Mouse (Mus musculus) kidney, embryonic 15.5 days (tissue): ENCODE results near the gene Babam1. TPM values are rescaled to one million over a fixed set of nuclear protein-coding genes. Genes with fewer than 3 reads are reported as not detected.

ENCODE experiments used
- ATAC-seq: fragments of 200-750 bp; cut with Nextera tagmentation; replicated peaks from 2 replicates; pipeline ENCODE4 v1.8.0; 2017; ENCODE audit warnings: moderate TSS enrichment; ENCODE audit not compliant: low FRiP score
- H3K27ac ChIP-seq: fragments of 300-500 bp; sonication (generic); 2 replicates; pipeline ENCODE4 v1.5.1; 2015; ENCODE audit warnings: mild to moderate bottlenecking, inconsistent platforms
- H3K27me3 ChIP-seq: fragments of 300-500 bp; sonication (generic); 2 replicates; pipeline ENCODE4 v1.6.1; 2015; ENCODE audit warnings: inconsistent platforms
- H3K36me3 ChIP-seq: fragments of 300-500 bp; sonication (generic); 2 replicates; pipeline ENCODE4 v1.6.1; 2015; ENCODE audit warnings: inconsistent platforms
- H3K4me1 ChIP-seq: fragments of 300-500 bp; sonication (generic); 2 replicates; pipeline ENCODE4 v1.6.1; 2015; ENCODE audit warnings: inconsistent platforms
- H3K4me2 ChIP-seq: fragments of 300-500 bp; sonication (generic); 2 replicates; pipeline ENCODE4 v1.6.1; 2015; ENCODE audit warnings: moderate library complexity, mild to moderate bottlenecking, inconsistent platforms
- H3K4me3 ChIP-seq: fragments of 300-500 bp; sonication (generic); replicated peaks from 2 replicates; pipeline ENCODE4 v1.5.1; 2015; ENCODE audit warnings: mild to moderate bottlenecking, inconsistent platforms
- H3K9ac ChIP-seq: fragments of 300-500 bp; sonication (generic); 2 replicates; pipeline ENCODE4 v1.6.1; 2015; ENCODE audit warnings: mild to moderate bottlenecking, inconsistent platforms
- H3K9me3 ChIP-seq: fragments of 300-500 bp; sonication (generic); replicated peaks from 2 replicates; pipeline ENCODE4 v1.6.1; 2016; ENCODE audit warnings: inconsistent platforms
- WGBS: fragments of 180-500 bp; shearing (Covaris S2); methylation state at CpG from one replicate; pipeline ENCODE4 v1.1.7; 2015; ENCODE audit warnings: mixed read lengths; 5-methylcytosine and 5-hydroxymethylcytosine counted together
- polyA plus RNA-seq: library from polyadenylated mRNA; unstranded; fragments of >200 nt; fragmentation: Nextera tagmentation; extraction: Ambion mirVana; gene quantifications from 2 replicates; pipeline ENCODE4 v1.2.1, GENCODE M21; 2015

Babam1 gene
- polyA plus RNA-seq, 1 experiment from 2014 or later = 117 TPM

DNA sequence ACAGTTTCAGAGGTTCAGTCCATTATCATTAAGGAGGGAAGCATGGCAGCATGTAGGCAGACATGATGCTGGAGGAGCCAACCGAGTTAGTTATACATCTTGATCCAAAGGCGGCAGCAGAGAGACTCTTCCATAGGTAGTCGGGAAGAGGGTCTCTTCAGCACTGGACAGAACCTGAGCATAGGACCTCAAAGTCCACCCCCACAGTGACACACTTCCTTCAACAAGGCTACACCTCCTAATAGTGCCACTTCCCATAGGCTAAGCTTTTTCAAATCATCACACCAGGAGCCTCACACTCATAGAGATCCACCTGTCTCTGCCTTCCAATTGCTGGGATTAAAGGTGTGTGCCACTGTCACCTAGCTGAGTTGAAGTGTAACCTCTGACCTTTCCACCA is 40.4 kb downstream of the Babam1 start:
- H3K9me3 ChIP-seq = peaks cover 2% of the 10 kb centered on the region; the same call in 1 of the 2 replicates
- peaks cover 11% of the 10 kb centered on the region for H3K27me3 ChIP-seq
- no peaks in the 10 kb centered on the region for H3K36me3 ChIP-seq
- no peak overlapping the region for H3K4me2 ChIP-seq
- H3K4me1 ChIP-seq = no peaks in the 10 kb centered on the region
- 46% methylated on average over 3 of the region's 3 CpGs for WGBS
- no peak for ATAC-seq
- H3K4me3 ChIP-seq = no peak overlapping the region
- no peak overlapping the region for H3K27ac ChIP-seq
- no peak overlapping the region for H3K9ac ChIP-seq

DNA sequence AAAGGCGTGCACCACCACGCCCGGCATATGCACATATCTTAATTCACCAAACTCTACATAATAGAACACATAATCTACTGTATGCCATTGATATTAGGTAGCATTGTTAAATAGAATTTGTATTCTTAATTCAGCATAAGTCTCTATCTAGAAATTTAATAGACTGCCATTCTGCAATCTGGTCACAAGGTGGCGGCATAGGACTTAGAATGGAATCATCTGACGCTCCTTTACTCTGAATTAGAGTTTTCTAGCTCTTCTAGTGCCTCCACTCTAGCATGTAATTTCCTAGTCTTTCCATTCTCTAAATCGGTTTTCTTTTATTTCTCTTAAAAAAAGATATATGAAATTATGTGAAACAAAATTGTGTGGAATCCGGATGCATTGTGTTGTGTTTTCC is 44.7 kb downstream of the Babam1 start:
- no peak for ATAC-seq
- 0% methylated on average over 7 of the region's 7 CpGs for WGBS
- peaks cover 27% of the 10 kb centered on the region for H3K27me3 ChIP-seq

DNA sequence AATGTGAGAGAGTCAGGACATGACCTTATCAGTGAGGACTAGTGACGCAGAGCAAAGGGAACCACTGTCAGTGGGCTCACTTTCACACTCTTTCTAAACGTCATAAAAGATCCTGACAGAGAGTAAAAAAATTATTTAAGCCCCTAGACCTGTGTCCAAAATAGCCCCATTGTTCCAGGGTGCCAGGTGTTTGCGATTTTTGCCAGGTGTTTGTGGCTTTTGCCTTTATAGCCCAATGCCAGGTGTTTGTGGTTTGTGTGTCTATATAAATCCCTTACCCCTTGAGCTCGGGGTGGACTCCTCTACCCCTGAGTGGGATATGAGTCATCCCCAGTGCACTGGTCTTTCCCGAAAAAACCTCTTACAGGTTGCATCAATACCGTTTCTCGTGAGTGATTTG is 48.4 kb downstream of the Babam1 start:
- peaks cover 18% of the 10 kb centered on the region for H3K27me3 ChIP-seq
- H3K36me3 ChIP-seq = no peaks in the 10 kb centered on the region
- no peaks in the 10 kb centered on the region for H3K4me1 ChIP-seq
- WGBS = 83% methylated on average over 7 of the region's 7 CpGs
- H3K9ac ChIP-seq = no peak overlapping the region
- ATAC-seq = no peak
- H3K4me3 ChIP-seq = no peak overlapping the region
- H3K9me3 ChIP-seq = no peaks in the 10 kb centered on the region
- no peak overlapping the region for H3K27ac ChIP-seq
- no peak overlapping the region for H3K4me2 ChIP-seq

More for the DNA sequence above, 44.7 kb downstream of the Babam1 start:
- Histone ChIP-seq H3K9me3 (no peaks in the 10 kb centered on the region), H3K27ac (no peak overlapping the region), H3K9ac (no peak overlapping the region), H3K4me2 (no peak overlapping the region), H3K4me1 (no peaks in the 10 kb centered on the region), H3K4me3 (no peak overlapping the region), H3K36me3 (no peaks in the 10 kb centered on the region)

DNA sequence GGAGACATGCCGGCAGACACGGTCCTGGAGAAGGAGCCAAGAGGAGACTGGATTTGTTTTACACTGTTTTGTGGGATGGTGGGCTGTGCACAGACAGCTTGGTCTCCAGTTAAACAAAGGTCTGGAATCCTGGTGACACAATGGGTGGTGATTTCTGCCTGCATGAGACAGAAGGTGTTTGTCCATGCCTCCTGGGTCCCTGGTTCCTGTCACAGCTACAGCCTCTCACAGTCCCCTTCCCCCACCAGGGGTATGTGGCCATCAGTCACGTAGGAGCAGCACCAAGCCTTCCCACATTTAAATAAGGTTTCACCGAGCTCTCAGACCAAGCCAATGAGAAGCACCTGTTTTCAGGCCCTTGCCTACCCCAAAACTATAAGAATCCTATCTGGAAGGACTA is 54.7 kb downstream of the Babam1 start:
- no peak for ATAC-seq
- 70% methylated on average over 4 of the region's 4 CpGs for whole genome bisulfite sequencing
- no peak overlapping the region for H3K9ac ChIP-seq
- H3K4me3 ChIP-seq = no peak overlapping the region
- no peak overlapping the region for H3K4me2 ChIP-seq
- H3K4me1 ChIP-seq = no peaks in the 10 kb centered on the region
- H3K27ac ChIP-seq = no peak overlapping the region
- H3K9me3 ChIP-seq = no peaks in the 10 kb centered on the region
- no peaks in the 10 kb centered on the region for H3K36me3 ChIP-seq
- H3K27me3 ChIP-seq = no peaks in the 10 kb centered on the region

DNA sequence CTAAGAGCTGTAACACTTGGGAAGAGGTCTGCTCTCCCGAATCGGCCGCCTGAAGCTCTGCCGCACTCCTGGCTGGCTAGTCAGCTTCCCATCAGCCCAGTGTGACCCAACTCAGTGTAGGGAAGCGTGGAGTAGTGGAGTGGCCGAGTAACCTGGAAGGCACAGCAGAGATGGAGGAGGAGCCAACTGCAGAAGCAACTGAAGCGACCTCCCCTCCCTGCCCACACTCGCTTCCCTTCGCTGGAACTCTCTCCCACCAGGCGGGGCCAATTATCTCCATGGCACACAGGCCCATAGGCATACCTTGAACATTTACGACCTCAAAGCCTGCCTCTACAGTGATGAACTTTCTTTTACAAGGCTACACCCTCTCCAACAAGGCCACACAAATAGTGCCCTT is 55.1 kb downstream of the Babam1 start:
- Histone ChIP-seq H3K4me2 (no peak overlapping the region), H3K4me3 (no peak overlapping the region), H3K27ac (no peak overlapping the region), H3K4me1 (no peaks in the 10 kb centered on the region), H3K36me3 (no peaks in the 10 kb centered on the region), H3K9ac (no peak overlapping the region), H3K9me3 (no peaks in the 10 kb centered on the region), H3K27me3 (no peaks in the 10 kb centered on the region)
- no peak for ATAC-seq
- 39% methylated on average over 11 of the region's 11 CpGs for WGBS

DNA sequence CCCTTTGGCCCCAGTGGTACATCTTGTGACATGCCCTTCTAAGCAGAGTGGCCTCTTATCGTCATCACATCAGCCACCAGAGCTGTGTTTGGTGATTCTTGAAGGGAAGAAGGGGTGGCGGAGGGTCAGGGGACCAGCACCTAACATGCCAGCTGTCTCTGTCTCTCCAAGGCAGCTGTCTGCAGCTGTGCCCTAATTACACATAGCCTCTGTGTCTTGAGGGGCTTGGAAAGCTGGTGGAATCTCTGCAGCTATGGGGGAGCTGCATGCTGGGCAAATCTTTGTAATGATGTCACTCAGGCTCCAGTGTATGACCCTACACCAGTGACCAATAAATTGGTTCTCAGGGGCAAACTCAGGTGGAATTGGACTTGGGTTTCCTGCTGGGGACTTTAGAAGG is 56.0 kb downstream of the Babam1 start:
- Histone ChIP-seq H3K4me2 (no peak overlapping the region), H3K27me3 (no peaks in the 10 kb centered on the region), H3K36me3 (peaks cover 6% of the 10 kb centered on the region; the same call in 1 of the 2 replicates), H3K4me1 (no peaks in the 10 kb centered on the region; the same call in 1 of the 2 replicates), H3K27ac (no peak overlapping the region), H3K9me3 (no peaks in the 10 kb centered on the region), H3K9ac (no peak overlapping the region), H3K4me3 (no peak overlapping the region)
- 77% methylated on average over 2 of the region's 2 CpGs for WGBS
- ATAC-seq = no peak

Other genes starting within 250 kb of the Babam1 start
- 20.6 and 23.6 TPM in 2 replicates for gene Myo9b, start 124.1 kb upstream of the Babam1 start, polyA plus RNA-seq
- 50.7 and 55.1 TPM in 2 replicates for gene Haus8, start 123.9 kb upstream of the Babam1 start, polyA plus RNA-seq
- gene Use1, start 30.0 kb upstream of the Babam1 start, polyA plus RNA-seq = 103 and 105 TPM in 2 replicates
- gene Ocel1, start 25.6 kb upstream of the Babam1 start, polyA plus RNA-seq = 6.6 and 7.1 TPM in 2 replicates
- gene Nr2f6, start 14.9 kb upstream of the Babam1 start, polyA plus RNA-seq = 96.1 and 99.9 TPM in 2 replicates
- gene Ushbp1, start 1.1 kb upstream of the Babam1 start, polyA plus RNA-seq = 19.1 and 22.3 TPM in 2 replicates
- 46.7 and 57.1 TPM in 2 replicates for gene Ankle1, start 9.1 kb downstream of the Babam1 start, polyA plus RNA-seq
- gene Abhd8, start 66.8 kb downstream of the Babam1 start, polyA plus RNA-seq = 42.8 and 47.0 TPM in 2 replicates
- 178 and 198 TPM in 2 replicates for gene Mrpl34, start 68.1 kb downstream of the Babam1 start, polyA plus RNA-seq
- 98.1 and 106 TPM in 2 replicates for gene Dda1, start 72.3 kb downstream of the Babam1 start, polyA plus RNA-seq
- gene Ano8, start 89.1 kb downstream of the Babam1 start, polyA plus RNA-seq = 1.4 and 2.0 TPM in 2 replicates
- gene Gtpbp3, start 91.2 kb downstream of the Babam1 start, polyA plus RNA-seq = 21.3 and 22.9 TPM in 2 replicates
- gene Plvap, start 114.9 kb downstream of the Babam1 start, polyA plus RNA-seq = 136 and 143 TPM in 2 replicates
- gene Ccdc194, start 128.8 kb downstream of the Babam1 start, polyA plus RNA-seq = 0.52 and 1.2 TPM in 2 replicates
- gene Bst2, start 140.6 kb downstream of the Babam1 start, polyA plus RNA-seq = 50.2 and 53.0 TPM in 2 replicates
- gene Mvb12a, start 146.1 kb downstream of the Babam1 start, polyA plus RNA-seq = 98.3 and 99.8 TPM in 2 replicates
- 10.6 and 12.8 TPM in 2 replicates for gene Tmem221, start 162.0 kb downstream of the Babam1 start, polyA plus RNA-seq
- 0.18 and 0.36 TPM in 2 replicates for gene Nxnl1, start 169.7 kb downstream of the Babam1 start, polyA plus RNA-seq
- 44.5 and 45.3 TPM in 2 replicates for gene Slc27a1, start 172.0 kb downstream of the Babam1 start, polyA plus RNA-seq
- gene Pgls, start 195.3 kb downstream of the Babam1 start, polyA plus RNA-seq = 232 and 247 TPM in 2 replicates
- gene Fam129c, start 200.8 kb downstream of the Babam1 start, polyA plus RNA-seq = 4.7 and 5.6 TPM in 2 replicates
- 67.7 and 78.0 TPM in 2 replicates for gene Colgalt1, start 214.1 kb downstream of the Babam1 start, polyA plus RNA-seq